Mouse (Mus musculus) CH12.LX (cell line): ENCODE measurements around the gene Gm20481. TPM values are rescaled to one million over a fixed set of nuclear protein-coding genes. Genes with fewer than 3 reads are reported as not detected.

Source experiments
- DNase-seq: peaks from one replicate; pipeline ENCODE4 v3.0.0-alpha.2; 2013; ENCODE audit errors: extremely low read depth
- H3K27ac ChIP-seq: 2 replicates; pipeline ENCODE4 v1.5.1; 2012; ENCODE audit warnings: low read depth, mild to moderate bottlenecking, control low read depth, moderate library complexity; ENCODE audit not compliant: insufficient read depth
- H3K27me3 ChIP-seq: replicated peaks from 2 replicates; pipeline ENCODE3; 2012; ENCODE audit warnings: inconsistent platforms
- H3K36me3 ChIP-seq, 2 experiments: replicated peaks in 1 of 2; 2 replicates each; pipeline versions ENCODE3 to v1.6.1; 2012; ENCODE audit warnings: inconsistent platforms in 1 of 2, low read length in 1 of 2, mild to moderate bottlenecking in 1 of 2, mixed read lengths in 1 of 2, moderate library complexity in 1 of 2; ENCODE audit not compliant: control insufficient read depth in 1 of 2, insufficient read depth in 1 of 2
- H3K4me1 ChIP-seq, 2 experiments: 2 replicates each; pipeline ENCODE4 v1.6.1; 2012; ENCODE audit warnings: inconsistent platforms in 1 of 2, moderate library complexity in 1 of 2; ENCODE audit not compliant: insufficient read depth in 2 of 2, control insufficient read depth in 1 of 2
- H3K4me2 ChIP-seq: 2 replicates; pipeline ENCODE4 v1.6.1; 2012; ENCODE audit warnings: low read depth, mild to moderate bottlenecking, control low read depth; ENCODE audit not compliant: poor library complexity, insufficient read depth, severe bottlenecking
- H3K4me3 ChIP-seq, 3 experiments: fragments of 150-350 bp in 1 of 3; sonication (generic) in 1 of 3; replicated peaks in 1 of 3; 2 replicates each; pipeline versions ENCODE3 to v1.5.1; 2011 to 2012; ENCODE audit warnings: low read depth in 2 of 3, low read length in 2 of 3, mild to moderate bottlenecking in 2 of 3, moderate library complexity in 2 of 3, control low read depth in 1 of 3, improper control_type of control experiment in 1 of 3, inconsistent platforms in 1 of 3, mixed read lengths in 1 of 3; ENCODE audit not compliant: poor library complexity in 1 of 3
- H3K79me2 ChIP-seq: replicated peaks from 2 replicates; pipeline ENCODE4 v1.6.1; 2012; ENCODE audit warnings: mild to moderate bottlenecking, moderate library complexity; ENCODE audit not compliant: control insufficient read depth, poor library complexity, insufficient read depth, severe bottlenecking; ENCODE audit errors: extremely low read depth
- H3K9ac ChIP-seq: 2 replicates; pipeline ENCODE4 v1.6.1; 2012; ENCODE audit warnings: low read depth, mild to moderate bottlenecking, control low read depth, moderate library complexity; ENCODE audit not compliant: insufficient read depth
- H3K9me3 ChIP-seq: replicated peaks from 2 replicates; pipeline ENCODE3; 2012; ENCODE audit warnings: low read length, inconsistent platforms, mixed read lengths
- CHD1 ChIP-seq: IDR thresholded peaks from 2 replicates; pipeline ENCODE4 v1.6.1; 2012; ENCODE audit warnings: low read depth, low read length, improper control_type of control experiment, inconsistent platforms
- CHD2 ChIP-seq: IDR thresholded peaks from 2 replicates; pipeline ENCODE4 v1.6.1; 2011; ENCODE audit warnings: low read length, improper control_type of control experiment
- E2F4 ChIP-seq: IDR thresholded peaks from 2 replicates; pipeline ENCODE4 v1.6.1; 2011; ENCODE audit warnings: low read depth, low read length, improper control_type of control experiment; ENCODE audit not compliant: insufficient replicate concordance
- EP300 ChIP-seq: IDR thresholded peaks from 2 replicates; pipeline ENCODE4 v1.6.1; 2011; ENCODE audit warnings: low read length, improper control_type of control experiment
- ETS1 ChIP-seq: conservative IDR thresholded peaks from 2 replicates; pipeline ENCODE4 v1.6.1; 2012; ENCODE audit warnings: low read depth, mild to moderate bottlenecking, inconsistent platforms, low read length, improper control_type of control experiment, moderate library complexity
- HCFC1 ChIP-seq: IDR thresholded peaks from 2 replicates; pipeline ENCODE4 v1.6.1; 2012; ENCODE audit warnings: low read depth, mild to moderate bottlenecking, inconsistent platforms, low read length, improper control_type of control experiment
- IRF4 ChIP-seq: IDR thresholded peaks from 2 replicates; pipeline ENCODE4 v1.6.1; 2014; ENCODE audit warnings: low read depth, mild to moderate bottlenecking, inconsistent platforms, low read length, improper control_type of control experiment
- JUN ChIP-seq: IDR thresholded peaks from 2 replicates; pipeline ENCODE4 v1.6.1; 2011; ENCODE audit warnings: low read depth, mild to moderate bottlenecking, low read length, improper control_type of control experiment, moderate library complexity; ENCODE audit not compliant: insufficient read depth
- KAT2A ChIP-seq: IDR thresholded peaks from 2 replicates; pipeline ENCODE4 v1.6.1; 2012; ENCODE audit warnings: low read length, improper control_type of control experiment, inconsistent platforms; ENCODE audit not compliant: insufficient replicate concordance
- MAFK ChIP-seq: IDR thresholded peaks from 2 replicates; pipeline ENCODE4 v1.6.1; 2011; ENCODE audit warnings: low read length, improper control_type of control experiment; ENCODE audit not compliant: insufficient replicate concordance
- MAX ChIP-seq: IDR thresholded peaks from 2 replicates; pipeline ENCODE4 v1.6.1; 2011; ENCODE audit warnings: low read length, improper control_type of control experiment
- MAZ ChIP-seq: IDR thresholded peaks from 2 replicates; pipeline ENCODE4 v1.6.1; 2012; ENCODE audit warnings: low read depth, mild to moderate bottlenecking, inconsistent platforms, low read length, improper control_type of control experiment, moderate library complexity
- MEF2A ChIP-seq: IDR thresholded peaks from 2 replicates; pipeline ENCODE4 v1.6.1; 2014; ENCODE audit warnings: low read depth, mild to moderate bottlenecking, inconsistent platforms, low read length, improper control_type of control experiment, borderline replicate concordance
- MXI1 ChIP-seq: IDR thresholded peaks from 2 replicates; pipeline ENCODE4 v1.6.1; 2011; ENCODE audit warnings: mild to moderate bottlenecking, low read depth, low read length, improper control_type of control experiment
- MYC ChIP-seq: IDR thresholded peaks from 2 replicates; pipeline ENCODE4 v1.6.1; 2011; ENCODE audit warnings: low read depth, mild to moderate bottlenecking, improper control_type of control experiment, low read length
- NELFE ChIP-seq: IDR thresholded peaks from 2 replicates; pipeline ENCODE4 v1.6.1; 2011; ENCODE audit warnings: low read depth, low read length, improper control_type of control experiment
- NRF1 ChIP-seq: IDR thresholded peaks from 2 replicates; pipeline ENCODE4 v1.6.1; 2014; ENCODE audit warnings: low read depth, mild to moderate bottlenecking, inconsistent platforms, low read length, improper control_type of control experiment, moderate library complexity
- PAX5 ChIP-seq: IDR thresholded peaks from 2 replicates; pipeline ENCODE4 v1.6.1; 2012; ENCODE audit warnings: low read length, inconsistent platforms, mixed read lengths
- POLR2A ChIP-seq: IDR thresholded peaks from 2 replicates; pipeline ENCODE4 v1.6.1; 2011; ENCODE audit warnings: low read depth, mild to moderate bottlenecking, improper control_type of control experiment, low read length
- POLR2AphosphoS2 ChIP-seq: IDR thresholded peaks from 2 replicates; pipeline ENCODE4 v1.6.1; 2011; ENCODE audit warnings: low read depth, low read length, improper control_type of control experiment
- RAD21 ChIP-seq: IDR thresholded peaks from 2 replicates; pipeline ENCODE4 v1.6.1; 2011; ENCODE audit warnings: low read depth, mild to moderate bottlenecking, low read length, improper control_type of control experiment, moderate library complexity
- RCOR1 ChIP-seq: conservative IDR thresholded peaks from 2 replicates; pipeline ENCODE4 v1.6.1; 2012; ENCODE audit warnings: low read depth, mild to moderate bottlenecking, inconsistent platforms, low read length, improper control_type of control experiment
- USF1 ChIP-seq: IDR thresholded peaks from 2 replicates; pipeline ENCODE4 v1.6.1; 2014; ENCODE audit warnings: low read depth, mild to moderate bottlenecking, inconsistent platforms, low read length, improper control_type of control experiment
- USF2 ChIP-seq: conservative IDR thresholded peaks from 2 replicates; pipeline ENCODE4 v1.6.1; 2011; ENCODE audit warnings: low read depth, low read length, improper control_type of control experiment
- ZC3H11A ChIP-seq: IDR thresholded peaks from 2 replicates; pipeline ENCODE4 v1.6.1; 2012; ENCODE audit warnings: low read depth, mild to moderate bottlenecking, inconsistent platforms, low read length, improper control_type of control experiment
- ZNF384 ChIP-seq: IDR thresholded peaks from 2 replicates; pipeline ENCODE4 v1.6.1; 2012; ENCODE audit warnings: low read depth, low read length, improper control_type of control experiment, inconsistent platforms
- dilution Hi-C: fragments of 300-500 bp; cut with MboI; formaldehyde crosslinking; loops from 2 replicates; pipeline ENCODE4 v1.14.3; 2020; ENCODE audit warnings: low sequenced_read_pairs; ENCODE audit not compliant: extremely low pct_unique_long_range_greater_than_20kb, extremely low pct_ligation_motif_present
- in situ Hi-C: fragments of 300-500 bp; cut with MboI; formaldehyde crosslinking; loops from 3 replicates; pipeline ENCODE4 v1.14.3; 2019; ENCODE audit warnings: low sequenced_read_pairs, low pct_ligation_motif_present, low pct_unique_long_range_greater_than_20kb, mixed read lengths
- polyA plus RNA-seq: library from polyadenylated mRNA; unstranded; fragments of >175 nt; gene quantifications from 2 replicates; pipeline ENCODE4 v1.2.1, GENCODE M21; 2012; ENCODE audit warnings: low read depth; ENCODE audit not compliant: insufficient read length
- total RNA-seq, 2 experiments: library from RNA; depleted of rRNA; stranded (reverse); fragments of 300-350 nt in 1 of 2; fragments of >200 nt in 1 of 2; gene quantifications; 2 replicates each; pipeline ENCODE4 v1.2.3; 2012 to 2014

Gene Gm20481
- total and polyA plus RNA-seq, 3 experiments: not detected

- Histone ChIP-seq H3K79me2 (no peaks in the 10 kb centered on the region), H3K4me1 (peaks cover 8 to 39% of the 10 kb centered on the region in 2 experiments), H3K9me3 (no peaks in the 10 kb centered on the region), H3K27ac (no peak overlapping the region), H3K36me3 (peaks cover 16 to 46% of the 10 kb centered on the region in 2 experiments), H3K4me2 (peak overlapping the region; percentile 87), H3K9ac (peak overlapping the region; percentile 28), H3K4me3 (peak overlapping the region; percentile 77 to 82 (median 79)), H3K27me3 (no peaks in the 10 kb centered on the region)
- DNase-seq: peak; percentile 63
- dilution Hi-C loops (no loop called here), in situ Hi-C loops (no loop called here)
- no peak for TF ChIP-seq ZC3H11A
- TF ChIP-seq MAZ: no peak
- no peak for TF ChIP-seq PAX5
- TF ChIP-seq EP300: no peak
- no peak for TF ChIP-seq CHD1
- peak; percentile 73 for TF ChIP-seq ZNF384
- no peak for TF ChIP-seq E2F4
- TF ChIP-seq MAX: peak; percentile 79; the same call in 1 of the 2 replicates
- no peak for TF ChIP-seq POLR2A
- TF ChIP-seq CHD2: no peak
- no peak for TF ChIP-seq RCOR1
- no peak for TF ChIP-seq NRF1
- TF ChIP-seq ETS1: no peak
- TF ChIP-seq NELFE: no peak
- TF ChIP-seq JUN: no peak; the same call in 1 of the 2 replicates
- TF ChIP-seq USF1: no peak
- no peak for TF ChIP-seq POLR2AphosphoS2
- peak; percentile 89; the same call in 1 of the 2 replicates for TF ChIP-seq MYC
- TF ChIP-seq KAT2A: no peak
- TF ChIP-seq MXI1: no peak; the same call in 1 of the 2 replicates
- no peak for TF ChIP-seq MAFK
- TF ChIP-seq MEF2A: no peak
- TF ChIP-seq RAD21: no peak
- TF ChIP-seq HCFC1: no peak
- TF ChIP-seq USF2: no peak
- TF ChIP-seq IRF4: no peak
These were observed 37.4 kb upstream of the Gm20481 start for GRCm38 (mm10) chr17:34932287-34932686.
